Mouse (Mus musculus): ENCODE results near the gene Cers6. TPM values are rescaled to one million over a fixed set of nuclear protein-coding genes. Genes with fewer than 3 reads are reported as not detected.

Cers6 gene
- polyA plus RNA-seq, 1 experiment from 2014 or later = 61.2 TPM

DNA sequence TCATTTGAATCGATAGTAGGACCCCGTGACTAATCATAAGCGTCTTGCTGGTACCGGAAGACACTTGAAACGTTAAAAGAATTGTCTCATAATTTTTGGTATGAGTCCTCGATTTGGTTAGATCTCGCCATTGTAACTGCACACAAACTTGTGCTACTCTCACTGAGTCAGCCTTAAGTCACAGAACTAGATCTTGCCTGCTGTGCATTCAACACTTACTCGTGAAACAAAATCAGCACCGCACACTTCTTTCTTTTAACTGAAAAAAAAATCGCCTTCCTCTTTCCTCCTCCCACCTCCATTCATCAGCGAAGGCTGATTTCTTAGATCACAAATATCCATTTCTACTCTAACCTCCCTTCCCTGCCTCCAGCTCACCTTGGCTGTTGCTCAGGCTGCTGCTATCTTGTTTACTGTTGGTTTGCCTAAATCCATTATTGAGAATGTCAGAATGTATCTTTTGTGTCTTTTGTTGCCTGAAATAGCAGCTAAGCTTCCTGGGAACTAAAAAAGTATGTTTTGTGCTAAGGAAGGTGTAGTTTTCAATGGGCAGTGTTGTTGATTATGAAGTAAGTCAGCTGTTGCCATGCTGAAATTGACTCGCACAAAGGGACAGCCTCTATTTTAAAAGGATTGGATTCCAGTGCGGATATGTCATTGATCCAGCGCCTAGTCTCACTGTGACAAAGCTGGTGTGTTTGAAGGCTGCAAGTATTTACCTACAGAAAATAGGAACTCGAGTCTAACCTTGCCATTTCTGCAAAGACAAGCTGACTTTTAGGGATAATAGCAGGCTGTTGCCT is 1.4 kb downstream of the Cers6 start:
- peak overlapping the region; percentile 93 for H3K27ac ChIP-seq
- H3K27me3 ChIP-seq = no peaks in the 10 kb centered on the region
- peaks cover 15% of the 10 kb centered on the region for H3K4me1 ChIP-seq
- 4% methylated on average over 15 of the region's 15 CpGs for WGBS
- H3K9ac ChIP-seq = peak overlapping the region; percentile 93
- peak overlapping the region; percentile 84 for H3K4me3 ChIP-seq
- H3K9me3 ChIP-seq (replicated peaks) = no peaks in the 10 kb centered on the region
- H3K36me3 ChIP-seq = no peaks in the 10 kb centered on the region
- H3K4me2 ChIP-seq (replicated peaks) = peak overlapping the region; percentile 78
- ATAC-seq (ENCODE audit: low FRiP score) = no peak

DNA sequence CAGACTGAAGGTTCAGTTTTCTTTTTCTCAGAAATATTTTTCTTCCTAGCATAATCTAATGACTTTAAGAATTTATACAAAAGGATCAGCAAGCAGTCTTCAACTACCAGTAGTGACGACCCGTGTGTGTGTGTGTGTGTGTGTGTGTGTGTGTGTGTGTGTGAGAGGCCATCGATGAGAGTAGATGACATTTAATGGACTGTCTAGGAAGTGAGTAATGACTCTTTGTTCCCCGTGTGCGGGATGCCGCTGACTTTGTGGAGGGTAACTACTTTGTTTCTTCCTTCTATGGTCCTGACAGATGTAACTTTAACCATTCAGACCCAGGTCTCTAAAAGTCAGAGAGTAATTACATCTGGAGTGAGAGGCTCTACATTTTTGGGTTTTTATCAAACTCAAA is 2.3 kb downstream of the Cers6 start:
- Histone ChIP-seq H3K9ac (peak overlapping the region; percentile 93), H3K4me2 (replicated peaks) (peak overlapping the region; percentile 78), H3K36me3 (no peaks in the 10 kb centered on the region), H3K27ac (peak overlapping the region; percentile 18; the same call in 1 of the 2 replicates), H3K4me3 (peak overlapping the region; percentile 84), H3K9me3 (replicated peaks) (no peaks in the 10 kb centered on the region), H3K4me1 (peaks cover 15% of the 10 kb centered on the region), H3K27me3 (no peaks in the 10 kb centered on the region)
- ATAC-seq (ENCODE audit: low FRiP score) = no peak
- WGBS = 34% methylated on average over 6 of the region's 6 CpGs

DNA sequence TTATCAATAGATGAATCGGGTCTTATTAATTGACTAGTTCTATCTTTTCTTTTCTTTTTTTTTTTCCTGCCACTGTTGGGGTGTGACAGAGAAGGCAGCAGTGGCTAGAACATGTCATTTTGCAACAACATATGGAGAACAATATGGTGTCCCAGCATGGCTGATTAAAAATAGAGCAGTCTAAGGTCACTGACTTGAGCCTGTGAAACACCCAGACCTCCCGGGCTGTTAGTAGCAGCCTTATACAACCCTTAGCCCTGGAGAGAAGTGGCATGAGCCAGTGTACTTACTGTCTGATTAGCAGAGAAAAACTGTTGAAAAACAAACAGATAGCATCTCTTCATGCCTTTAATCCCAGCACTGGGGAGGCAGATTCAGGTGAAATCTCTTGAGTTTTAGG is 3.1 kb downstream of the Cers6 start:
- Histone ChIP-seq H3K4me2 (replicated peaks) (peak overlapping the region; percentile 78), H3K27me3 (no peaks in the 10 kb centered on the region), H3K4me3 (no peak overlapping the region), H3K9ac (no peak overlapping the region), H3K9me3 (replicated peaks) (no peaks in the 10 kb centered on the region), H3K4me1 (peaks cover 15% of the 10 kb centered on the region), H3K36me3 (no peaks in the 10 kb centered on the region), H3K27ac (no peak overlapping the region)
- ATAC-seq (ENCODE audit: low FRiP score) = no peak
- WGBS = 62% methylated on average over 2 of the region's 2 CpGs

DNA sequence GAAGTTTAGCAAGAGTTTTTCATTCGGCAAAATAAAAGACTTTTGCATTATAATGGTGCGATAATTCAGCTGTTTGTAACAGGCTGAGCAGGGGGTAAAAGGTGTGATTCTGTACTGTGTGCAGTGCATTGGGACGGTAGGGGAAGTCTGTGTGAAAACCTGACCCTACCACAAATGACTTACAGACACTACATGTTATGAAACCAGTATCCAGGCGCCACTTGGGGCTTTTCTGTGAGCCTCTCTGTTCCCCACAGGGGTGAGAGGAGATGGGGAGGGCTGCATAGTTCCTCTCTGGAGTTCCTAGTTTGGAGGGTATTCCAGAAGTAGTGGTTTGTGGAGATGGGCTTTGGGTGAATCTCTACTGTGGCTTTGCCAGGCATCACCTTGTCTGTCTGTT is 5.9 kb downstream of the Cers6 start:
- peaks cover 17% of the 10 kb centered on the region; the same call in 1 of the 2 replicates for H3K4me1 ChIP-seq
- H3K36me3 ChIP-seq = no peaks in the 10 kb centered on the region
- no peak overlapping the region for H3K4me2 ChIP-seq (replicated peaks)
- 67% methylated on average over 4 of the region's 4 CpGs for WGBS
- H3K9ac ChIP-seq = no peak overlapping the region
- H3K27ac ChIP-seq = no peak overlapping the region
- H3K9me3 ChIP-seq (replicated peaks) = no peaks in the 10 kb centered on the region
- no peak for ATAC-seq (ENCODE audit: low FRiP score)
- no peaks in the 10 kb centered on the region for H3K27me3 ChIP-seq
- H3K4me3 ChIP-seq = no peak overlapping the region

DNA sequence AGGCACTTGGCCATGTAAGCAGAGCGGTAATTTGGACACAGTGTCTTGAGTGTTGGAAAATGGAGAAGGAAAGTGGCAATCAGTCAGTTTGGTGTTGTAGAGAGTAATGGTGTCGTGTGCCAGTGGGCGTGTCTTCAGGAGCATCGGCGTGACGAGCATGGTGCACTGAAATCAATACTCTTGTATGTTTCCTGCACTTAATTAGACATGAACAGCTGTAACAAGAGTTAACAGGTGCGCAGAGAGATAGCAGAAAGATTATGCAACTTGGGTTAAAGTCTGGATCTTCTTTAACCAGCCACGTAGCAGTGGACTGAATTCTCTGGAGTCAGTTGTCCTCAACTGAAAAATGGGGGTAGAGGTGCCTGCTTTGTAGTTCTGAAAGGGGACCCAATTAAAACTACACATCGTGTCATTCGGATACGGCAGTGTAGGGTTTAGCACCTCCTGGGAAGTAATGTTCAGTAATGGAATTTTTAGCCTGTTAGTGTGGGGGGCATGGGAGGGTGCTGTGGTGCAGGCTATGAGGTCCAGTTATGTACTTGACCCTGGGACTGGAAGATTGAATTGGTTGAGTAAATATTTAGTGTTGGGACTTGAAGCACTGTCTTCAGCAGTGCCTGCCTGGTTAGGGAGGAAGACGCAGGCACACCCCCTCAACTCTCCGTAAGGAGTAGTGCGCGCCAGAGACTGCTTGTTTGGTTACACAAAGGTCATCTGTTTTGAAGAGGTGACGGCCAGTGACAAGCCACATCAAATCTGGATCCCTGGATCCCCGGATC is 9.9 kb downstream of the Cers6 start:
- no peak for ATAC-seq (ENCODE audit: low FRiP score)

DNA sequence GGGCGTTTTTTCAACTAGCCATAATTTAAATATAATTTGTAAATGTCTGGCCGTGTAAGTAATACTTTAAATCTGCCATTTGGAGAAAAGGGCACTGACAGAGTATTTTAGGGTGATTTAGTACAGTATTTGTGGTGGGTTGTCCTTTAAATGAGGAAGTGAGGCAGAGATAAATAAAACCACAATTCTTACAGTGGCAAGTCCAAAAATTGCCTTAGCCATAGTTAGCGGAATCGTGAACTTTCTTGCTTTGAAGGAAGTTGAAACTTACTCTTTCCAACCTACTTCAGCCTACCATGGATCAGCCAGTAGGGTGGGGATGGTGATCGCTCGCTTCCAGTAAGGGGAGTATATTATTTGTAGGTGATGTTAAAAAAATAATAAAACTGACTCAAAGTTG is 11.8 kb downstream of the Cers6 start:
- WGBS = 89% methylated on average over 6 of the region's 6 CpGs
- no peak overlapping the region for H3K4me2 ChIP-seq (replicated peaks)
- ATAC-seq (ENCODE audit: low FRiP score) = no peak
- H3K9ac ChIP-seq = no peak overlapping the region
- H3K27me3 ChIP-seq = no peaks in the 10 kb centered on the region
- no peak overlapping the region for H3K4me3 ChIP-seq
- H3K36me3 ChIP-seq = no peaks in the 10 kb centered on the region
- peaks cover 10% of the 10 kb centered on the region; the same call in 1 of the 2 replicates for H3K4me1 ChIP-seq
- no peaks in the 10 kb centered on the region for H3K9me3 ChIP-seq (replicated peaks)
- no peak overlapping the region for H3K27ac ChIP-seq

More for the DNA sequence above, 9.9 kb downstream of the Cers6 start:
- no peaks in the 10 kb centered on the region for H3K27me3 ChIP-seq
- H3K36me3 ChIP-seq = no peaks in the 10 kb centered on the region
- H3K4me3 ChIP-seq = no peak overlapping the region
- no peak overlapping the region for H3K27ac ChIP-seq
- WGBS = 77% methylated on average over 17 of the region's 17 CpGs
- H3K4me1 ChIP-seq = peaks cover 10% of the 10 kb centered on the region; the same call in 1 of the 2 replicates
- H3K9ac ChIP-seq = no peak overlapping the region
- no peaks in the 10 kb centered on the region for H3K9me3 ChIP-seq (replicated peaks)
- no peak overlapping the region for H3K4me2 ChIP-seq (replicated peaks)

DNA sequence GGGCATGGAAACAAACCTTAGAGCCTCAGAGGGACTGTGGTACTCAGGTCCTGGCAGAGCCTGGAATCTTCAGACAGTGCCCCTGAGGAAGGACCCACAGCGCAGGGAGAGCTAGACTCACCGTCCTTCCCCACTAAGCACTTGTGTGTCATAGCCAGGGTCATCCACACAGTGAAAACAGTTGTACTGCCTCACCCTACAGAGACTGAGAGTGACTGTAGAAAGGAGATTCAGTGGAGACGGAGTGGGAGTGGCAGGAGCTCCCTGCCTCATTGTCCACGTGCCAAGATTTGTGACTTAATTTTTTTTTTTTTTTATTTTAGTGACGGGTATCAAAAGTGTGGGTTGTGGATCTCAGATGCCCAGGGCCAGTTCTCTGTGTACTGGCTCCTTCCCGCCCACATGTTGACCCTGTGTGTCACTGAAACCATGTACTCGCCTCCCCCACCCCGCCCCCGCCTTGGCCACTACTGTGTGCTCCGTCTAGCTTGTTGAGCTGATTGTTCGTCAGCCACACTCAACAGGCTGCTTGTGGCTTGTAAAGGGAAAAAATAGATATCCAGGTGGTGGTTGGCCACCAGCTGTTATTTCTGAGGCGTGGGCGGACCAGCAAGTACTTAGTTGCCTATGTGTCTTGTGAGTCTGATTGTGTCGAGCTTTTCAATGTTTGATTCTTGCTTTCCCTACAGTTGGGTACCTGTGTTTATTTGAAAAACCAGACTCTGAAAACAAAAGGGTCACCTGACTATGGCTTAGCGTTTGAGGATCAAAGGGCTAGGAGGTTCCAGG is 12.6 kb downstream of the Cers6 start:
- no peaks in the 10 kb centered on the region for H3K36me3 ChIP-seq
- H3K4me3 ChIP-seq = no peak overlapping the region
- H3K4me1 ChIP-seq = peaks cover 10% of the 10 kb centered on the region; the same call in 1 of the 2 replicates
- H3K4me2 ChIP-seq (replicated peaks) = no peak overlapping the region
- H3K27me3 ChIP-seq = no peaks in the 10 kb centered on the region
- WGBS = 61% methylated on average over 15 of the region's 15 CpGs
- no peaks in the 10 kb centered on the region for H3K9me3 ChIP-seq (replicated peaks)
- no peak for ATAC-seq (ENCODE audit: low FRiP score)
- no peak overlapping the region for H3K9ac ChIP-seq
- no peak overlapping the region for H3K27ac ChIP-seq

DNA sequence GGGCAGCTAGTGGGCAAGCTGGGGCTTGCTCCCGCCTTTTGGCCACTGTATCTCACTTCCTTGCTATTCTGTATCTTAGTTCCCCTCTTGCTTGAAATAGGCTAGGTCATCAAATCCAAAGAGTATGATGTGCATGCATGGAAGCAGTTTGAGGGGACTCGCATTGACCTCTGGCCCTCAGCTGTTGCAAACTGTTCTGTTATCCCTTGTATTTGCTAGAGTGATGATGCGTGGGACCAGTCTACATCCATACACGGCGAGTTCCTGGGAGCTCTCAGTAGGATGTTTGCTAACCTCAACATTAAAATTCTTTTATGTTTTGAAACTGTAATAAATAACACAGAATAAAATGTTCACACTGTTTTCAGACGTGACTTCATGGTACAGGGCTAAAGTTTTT is 13.3 kb downstream of the Cers6 start:
- 88% methylated on average over 6 of the region's 6 CpGs for WGBS
- H3K9ac ChIP-seq = no peak overlapping the region
- H3K9me3 ChIP-seq (replicated peaks) = no peaks in the 10 kb centered on the region
- H3K4me1 ChIP-seq = peaks cover 8% of the 10 kb centered on the region; the same call in 1 of the 2 replicates
- H3K27ac ChIP-seq = no peak overlapping the region
- no peak overlapping the region for H3K4me3 ChIP-seq
- ATAC-seq (ENCODE audit: low FRiP score) = no peak
- H3K4me2 ChIP-seq (replicated peaks) = no peak overlapping the region
- no peaks in the 10 kb centered on the region for H3K27me3 ChIP-seq
- H3K36me3 ChIP-seq = no peaks in the 10 kb centered on the region

DNA sequence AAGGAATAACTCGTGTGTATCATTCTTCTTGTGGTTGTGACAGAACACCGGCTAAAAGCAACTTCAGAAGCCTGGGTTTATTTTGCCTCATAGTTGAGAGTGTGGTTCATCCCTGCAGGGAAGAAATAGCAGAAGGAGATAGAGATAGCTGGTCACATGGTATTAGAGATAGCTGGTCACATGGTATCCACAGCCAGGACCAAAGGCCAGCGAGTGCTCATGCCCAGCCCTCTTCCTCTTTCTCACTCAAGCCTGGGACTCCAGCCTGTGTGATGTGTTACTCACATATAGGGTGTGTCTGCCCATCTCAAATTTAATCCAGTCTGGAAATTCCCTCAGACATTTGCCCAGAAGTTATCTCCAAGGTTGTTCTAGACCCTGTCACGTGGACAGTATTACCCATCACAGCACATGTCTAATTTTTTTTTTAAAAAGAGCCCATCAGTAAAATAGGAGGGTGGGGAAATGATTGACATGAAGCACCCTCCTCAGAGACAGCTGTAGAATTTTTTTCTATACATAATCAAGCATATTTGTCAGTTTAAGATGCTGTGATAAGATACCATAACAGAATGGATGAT is 17.9 kb downstream of the Cers6 start:
- no peak overlapping the region for H3K27ac ChIP-seq
- no peaks in the 10 kb centered on the region for H3K9me3 ChIP-seq (replicated peaks)
- WGBS = 92% methylated on average over 4 of the region's 4 CpGs
- no peak overlapping the region for H3K4me3 ChIP-seq
- no peaks in the 10 kb centered on the region for H3K27me3 ChIP-seq
- no peak for ATAC-seq (ENCODE audit: low FRiP score)
- no peak overlapping the region for H3K9ac ChIP-seq
- H3K36me3 ChIP-seq = no peaks in the 10 kb centered on the region
- H3K4me2 ChIP-seq (replicated peaks) = no peak overlapping the region
- H3K4me1 ChIP-seq = peaks cover 3% of the 10 kb centered on the region; the same call in 1 of the 2 replicates

DNA sequence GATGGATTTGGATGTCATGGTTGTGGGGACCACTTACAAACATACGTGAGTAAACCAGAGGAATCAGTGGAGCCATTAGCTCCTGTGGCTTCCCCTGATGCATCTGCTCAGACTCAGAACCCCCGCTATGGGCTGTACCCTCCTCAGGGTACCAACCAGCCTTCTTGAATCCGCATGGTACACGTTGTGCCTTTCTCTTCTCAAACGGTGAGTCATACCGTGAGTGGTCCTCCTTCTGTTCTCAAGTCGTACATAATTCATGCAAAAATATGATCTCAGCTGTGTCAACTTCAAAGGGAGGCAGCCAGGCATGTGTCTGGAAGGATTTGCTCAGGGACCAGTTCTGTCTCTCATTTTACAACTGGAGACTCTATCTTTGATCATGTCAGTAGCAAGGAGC is 23.3 kb downstream of the Cers6 start:
- no peaks in the 10 kb centered on the region for H3K9me3 ChIP-seq (replicated peaks)
- H3K9ac ChIP-seq = no peak overlapping the region
- no peaks in the 10 kb centered on the region for H3K36me3 ChIP-seq
- no peak for ATAC-seq (ENCODE audit: low FRiP score)
- H3K4me1 ChIP-seq = peaks cover 19% of the 10 kb centered on the region
- WGBS = 72% methylated on average over 7 of the region's 7 CpGs
- no peak overlapping the region for H3K27ac ChIP-seq
- no peaks in the 10 kb centered on the region for H3K27me3 ChIP-seq
- H3K4me3 ChIP-seq = no peak overlapping the region
- H3K4me2 ChIP-seq (replicated peaks) = no peak overlapping the region

DNA sequence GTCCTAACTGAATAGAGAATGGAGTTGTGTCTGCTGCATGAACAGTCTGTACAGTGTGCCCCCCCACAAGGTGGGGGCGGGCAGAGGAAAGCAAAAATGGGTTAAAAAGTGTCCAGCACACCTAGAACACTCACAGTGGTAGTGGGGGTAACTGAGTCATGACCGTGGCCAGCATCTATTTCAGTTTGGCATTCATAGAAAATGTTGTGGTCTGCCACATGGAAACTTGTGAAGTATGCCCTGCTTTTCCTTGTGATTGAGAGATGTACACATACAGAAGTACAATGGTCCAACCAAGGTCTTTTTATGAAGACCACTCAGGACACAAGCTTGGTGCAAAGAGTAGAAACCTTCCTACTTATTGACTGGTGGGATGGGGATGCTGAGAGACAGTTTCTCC is 24.0 kb downstream of the Cers6 start:
- Histone ChIP-seq H3K4me2 (replicated peaks) (no peak overlapping the region), H3K9ac (no peak overlapping the region), H3K36me3 (no peaks in the 10 kb centered on the region), H3K27ac (no peak overlapping the region), H3K9me3 (replicated peaks) (no peaks in the 10 kb centered on the region), H3K4me3 (no peak overlapping the region), H3K4me1 (peaks cover 19% of the 10 kb centered on the region), H3K27me3 (no peaks in the 10 kb centered on the region)
- ATAC-seq (ENCODE audit: low FRiP score) = no peak
- WGBS = 87% methylated on average over 2 of the region's 2 CpGs

Measured in hindbrain, embryonic 12.5 days (tissue).